Mouse (Mus musculus): ENCODE measurements around the gene Vps33a. TPM values are rescaled to one million over a fixed set of nuclear protein-coding genes. Genes with fewer than 3 reads are reported as not detected.
"Not testable (repeated sequence)": the region's sequence is repeated elsewhere in the genome, so short reads cannot be mapped to it uniquely, and the experiment has no call there.

The Vps33a gene
- polyA plus RNA-seq, 1 experiment from 2014 or later, result 27.2 TPM

- Histone ChIP-seq H3K4me2 (replicated peaks; ENCODE audit: low read depth, low read length) (no peak overlapping the region), H3K36me3 (ENCODE audit: control insufficient read depth, insufficient read depth, low read length) (peaks cover 8% of the 10 kb centered on the region), H3K9me3 (ENCODE audit: control insufficient read depth, low read depth, low read length) (no peaks in the 10 kb centered on the region), H3K9ac (replicated peaks; ENCODE audit: low read depth, low read length) (no peak overlapping the region), H3K4me1 (ENCODE audit: control insufficient read depth, insufficient read depth, low read length) (peaks cover 10% of the 10 kb centered on the region), H3K4me3 (ENCODE audit: low read depth, low read length) (no peak overlapping the region), H3K27ac (ENCODE audit: low read length) (no peak overlapping the region), H3K27me3 (ENCODE audit: control insufficient read depth, insufficient read depth, low read length) (no peaks in the 10 kb centered on the region)
- 81% methylated on average over 1 of the region's 1 CpGs for WGBS
- ATAC-seq (ENCODE audit: insufficient number of reproducible peaks, insufficient read depth, low FRiP score, low read depth), result no peak
Observed at GRCm38 (mm10) chr5:123522166-123522565, 50.7 kb downstream of the Vps33a start.

- Histone ChIP-seq H3K27me3 (ENCODE audit: control insufficient read depth, insufficient read depth, low read length) (no peaks in the 10 kb centered on the region), H3K4me3 (ENCODE audit: low read depth, low read length) (no peak overlapping the region), H3K9me3 (ENCODE audit: control insufficient read depth, low read depth, low read length) (no peaks in the 10 kb centered on the region), H3K27ac (ENCODE audit: low read length) (no peak overlapping the region), H3K4me2 (replicated peaks; ENCODE audit: low read depth, low read length) (no peak overlapping the region), H3K9ac (replicated peaks; ENCODE audit: low read depth, low read length) (no peak overlapping the region), H3K4me1 (ENCODE audit: control insufficient read depth, insufficient read depth, low read length) (peaks cover 10% of the 10 kb centered on the region), H3K36me3 (ENCODE audit: control insufficient read depth, insufficient read depth, low read length) (peaks cover 13% of the 10 kb centered on the region)
- 94% methylated on average over 1 of the region's 1 CpGs for WGBS
- ATAC-seq (ENCODE audit: insufficient number of reproducible peaks, insufficient read depth, low FRiP score, low read depth), result no peak
Observed at GRCm38 (mm10) chr5:123521621-123522020, 51.2 kb downstream of the Vps33a start.

- 87% methylated on average over 9 of the region's 9 CpGs for WGBS
- no peak overlapping the region for H3K4me2 ChIP-seq (replicated peaks; ENCODE audit: low read depth, low read length)
- peaks cover 10% of the 10 kb centered on the region for H3K4me1 ChIP-seq (ENCODE audit: control insufficient read depth, insufficient read depth, low read length)
- no peak overlapping the region for H3K27ac ChIP-seq (ENCODE audit: low read length)
- H3K9ac ChIP-seq (replicated peaks; ENCODE audit: low read depth, low read length), result no peak overlapping the region
- H3K27me3 ChIP-seq (ENCODE audit: control insufficient read depth, insufficient read depth, low read length), result no peaks in the 10 kb centered on the region
- H3K4me3 ChIP-seq (ENCODE audit: low read depth, low read length), result no peak overlapping the region
- no peaks in the 10 kb centered on the region for H3K9me3 ChIP-seq (ENCODE audit: control insufficient read depth, low read depth, low read length)
- H3K36me3 ChIP-seq (ENCODE audit: control insufficient read depth, insufficient read depth, low read length), result peaks cover 16% of the 10 kb centered on the region
- no peak for ATAC-seq (ENCODE audit: insufficient number of reproducible peaks, insufficient read depth, low FRiP score, low read depth)
Observed at GRCm38 (mm10) chr5:123520666-123521065, 52.2 kb downstream of the Vps33a start.

DNA sequence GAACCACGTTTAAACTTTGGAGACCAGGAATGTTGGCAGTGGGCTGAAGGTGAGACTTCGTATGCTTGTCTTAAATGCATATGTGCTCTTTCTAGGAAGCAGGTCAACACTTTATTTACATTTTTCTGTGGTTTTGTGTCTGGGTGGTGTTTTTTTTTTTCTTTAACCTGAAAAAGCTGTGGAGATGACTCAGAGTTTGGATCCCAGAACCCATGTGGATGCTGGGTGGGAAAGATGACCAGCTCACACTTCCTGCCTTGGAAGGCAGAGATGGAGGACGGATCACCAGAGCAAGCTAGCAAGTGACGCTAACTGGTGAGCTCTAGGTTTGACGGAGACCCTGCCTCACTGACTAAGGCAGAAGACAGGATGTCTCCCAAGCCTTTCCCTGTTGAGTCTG is 58.0 kb downstream of the Vps33a start:
- Histone ChIP-seq H3K4me3 (ENCODE audit: low read depth, low read length) (no peak overlapping the region), H3K9ac (replicated peaks; ENCODE audit: low read depth, low read length) (no peak overlapping the region), H3K9me3 (ENCODE audit: control insufficient read depth, low read depth, low read length) (no peaks in the 10 kb centered on the region), H3K4me2 (replicated peaks; ENCODE audit: low read depth, low read length) (no peak overlapping the region), H3K27me3 (ENCODE audit: control insufficient read depth, insufficient read depth, low read length) (no peaks in the 10 kb centered on the region), H3K36me3 (ENCODE audit: control insufficient read depth, insufficient read depth, low read length) (peaks cover 33% of the 10 kb centered on the region), H3K4me1 (ENCODE audit: control insufficient read depth, insufficient read depth, low read length) (0 out of 2 replicates have a peak, but pooled peaks cover 3% of the 10 kb centered on the region), H3K27ac (ENCODE audit: low read length) (no peak overlapping the region)
- 82% methylated on average over 5 of the region's 5 CpGs for WGBS
- no peak for ATAC-seq (ENCODE audit: insufficient number of reproducible peaks, insufficient read depth, low FRiP score, low read depth)

GRCm38 (mm10) chr5:123512102-123512501 is 60.7 kb downstream of the Vps33a start:
- WGBS, result 66% methylated on average over 3 of the region's 3 CpGs
- H3K27me3 ChIP-seq (ENCODE audit: control insufficient read depth, insufficient read depth, low read length), result 0 out of 2 replicates have a peak, but pooled peaks cover 3% of the 10 kb centered on the region
- H3K27ac ChIP-seq (ENCODE audit: low read length), result no peak overlapping the region
- H3K4me2 ChIP-seq (replicated peaks; ENCODE audit: low read depth, low read length), result no peak overlapping the region
- H3K4me3 ChIP-seq (ENCODE audit: low read depth, low read length), result no peak overlapping the region
- peaks cover 24% of the 10 kb centered on the region for H3K36me3 ChIP-seq (ENCODE audit: control insufficient read depth, insufficient read depth, low read length)
- no peak for ATAC-seq (ENCODE audit: insufficient number of reproducible peaks, insufficient read depth, low FRiP score, low read depth)
- no peaks in the 10 kb centered on the region for H3K9me3 ChIP-seq (ENCODE audit: control insufficient read depth, low read depth, low read length)
- H3K4me1 ChIP-seq (ENCODE audit: control insufficient read depth, insufficient read depth, low read length), result no peaks in the 10 kb centered on the region
- no peak overlapping the region for H3K9ac ChIP-seq (replicated peaks; ENCODE audit: low read depth, low read length)

GRCm38 (mm10) chr5:123511426-123511825 is 61.4 kb downstream of the Vps33a start:
- H3K36me3 ChIP-seq (ENCODE audit: control insufficient read depth, insufficient read depth, low read length), result peaks cover 17% of the 10 kb centered on the region
- H3K4me2 ChIP-seq (replicated peaks; ENCODE audit: low read depth, low read length); ATAC-seq (ENCODE audit: insufficient number of reproducible peaks, insufficient read depth, low FRiP score, low read depth); H3K27me3 ChIP-seq (ENCODE audit: control insufficient read depth, insufficient read depth, low read length); H3K9ac ChIP-seq (replicated peaks; ENCODE audit: low read depth, low read length); H3K9me3 ChIP-seq (ENCODE audit: control insufficient read depth, low read depth, low read length); H3K27ac ChIP-seq (ENCODE audit: low read length); H3K4me1 ChIP-seq (ENCODE audit: control insufficient read depth, insufficient read depth, low read length); H3K4me3 ChIP-seq (ENCODE audit: low read depth, low read length): not testable (repeated sequence)
- WGBS, result 76% methylated on average over 3 of the region's 3 CpGs

DNA sequence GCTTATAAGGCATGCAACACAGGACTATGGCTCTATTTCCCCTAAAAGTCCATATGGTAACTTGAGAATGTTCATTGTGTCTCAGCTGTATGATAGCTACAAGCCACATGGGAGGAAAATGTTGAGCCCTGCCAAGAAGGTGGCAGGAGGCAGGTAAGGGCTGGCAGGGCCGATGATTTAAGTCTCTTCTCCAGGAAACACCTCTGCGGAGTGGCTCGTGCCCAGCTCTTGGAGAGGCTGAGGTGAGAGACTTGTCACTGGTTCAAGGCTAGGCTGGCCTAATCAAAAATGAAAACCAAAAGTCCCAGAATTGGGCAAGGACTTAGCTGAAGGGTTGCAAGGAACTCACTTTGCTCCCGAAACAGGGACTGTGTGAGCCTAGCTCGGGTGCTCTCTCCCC is 62.7 kb downstream of the Vps33a start, which contains the start of gene B3gnt4:
B3gnt4 (plus strand) TSS at position 301 of the 400 bp plus-strand sequence.
- Histone ChIP-seq H3K36me3 (ENCODE audit: control insufficient read depth, insufficient read depth, low read length) (peaks cover 12% of the 10 kb centered on the region), H3K9me3 (ENCODE audit: control insufficient read depth, low read depth, low read length) (no peaks in the 10 kb centered on the region), H3K9ac (replicated peaks; ENCODE audit: low read depth, low read length) (no peak within 1 kb of the TSS), H3K27me3 (ENCODE audit: control insufficient read depth, insufficient read depth, low read length) (0 out of 2 replicates have a peak, but pooled peaks cover 3% of the 10 kb centered on the region), H3K4me3 (ENCODE audit: low read depth, low read length) (no peak within 1 kb of the TSS), H3K4me1 (ENCODE audit: control insufficient read depth, insufficient read depth, low read length) (no peaks in the 10 kb centered on the region), H3K27ac (ENCODE audit: low read length) (no peak within 1 kb of the TSS), H3K4me2 (replicated peaks; ENCODE audit: low read depth, low read length) (no peak within 1 kb of the TSS)
- no peak for ATAC-seq (ENCODE audit: insufficient number of reproducible peaks, insufficient read depth, low FRiP score, low read depth)
- WGBS, result 89% methylated on average over 5 of the region's 5 CpGs

DNA sequence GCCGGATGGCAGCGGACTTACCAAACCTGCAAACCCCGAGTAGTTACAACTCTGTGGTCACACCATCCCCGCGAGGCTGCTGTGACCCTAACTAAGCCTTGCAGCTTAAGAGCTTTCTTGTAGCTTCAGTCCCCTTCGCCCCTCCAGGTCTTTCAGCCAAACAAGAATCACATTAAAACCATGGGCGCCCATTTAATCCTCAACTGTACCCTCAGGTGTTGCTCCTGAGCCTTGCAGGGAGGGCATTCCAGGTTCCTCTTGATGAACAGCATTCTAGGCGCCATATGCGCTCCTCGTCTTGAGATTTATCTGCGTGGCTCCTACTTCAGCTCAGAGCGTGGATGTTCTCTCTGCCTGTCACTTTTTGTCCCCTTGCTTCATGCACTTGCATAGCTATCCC is 63.9 kb downstream of the Vps33a start:
- WGBS, result 6% methylated on average over 12 of the region's 12 CpGs
- Histone ChIP-seq H3K27me3 (ENCODE audit: control insufficient read depth, insufficient read depth, low read length) (0 out of 2 replicates have a peak, but pooled peaks cover 3% of the 10 kb centered on the region), H3K36me3 (ENCODE audit: control insufficient read depth, insufficient read depth, low read length) (peaks cover 6% of the 10 kb centered on the region)

More for the DNA sequence above, 63.9 kb downstream of the Vps33a start:
- Histone ChIP-seq H3K9me3 (ENCODE audit: control insufficient read depth, low read depth, low read length) (no peaks in the 10 kb centered on the region), H3K4me2 (replicated peaks; ENCODE audit: low read depth, low read length) (peak overlapping the region; percentile 84), H3K9ac (replicated peaks; ENCODE audit: low read depth, low read length) (peak overlapping the region; percentile 14; the same call in 1 of the 2 replicates), H3K4me1 (ENCODE audit: control insufficient read depth, insufficient read depth, low read length) (no peaks in the 10 kb centered on the region), H3K4me3 (ENCODE audit: low read depth, low read length) (peak overlapping the region; percentile 51), H3K27ac (ENCODE audit: low read length) (no peak overlapping the region)
- ATAC-seq (ENCODE audit: insufficient number of reproducible peaks, insufficient read depth, low FRiP score, low read depth), result no peak
